Mouse (Mus musculus): ENCODE data around the gene Dennd2d. TPM values are rescaled to one million over a fixed set of nuclear protein-coding genes. Genes with fewer than 3 reads are reported as not detected.

Dennd2d gene
- polyA plus RNA-seq, 1 experiment, result 0.49 TPM

- peak; percentile 11 for DNase-seq (ENCODE audit: low read depth)
- TF ChIP-seq POLR2A (IDR thresholded peaks at IDR 0.05; ENCODE audit: borderline replicate concordance, extremely low read depth, insufficient read depth, insufficient read length, poor library complexity, severe bottlenecking), result no peak
These were observed 1.1 kb downstream of the Dennd2d start for GRCm38 (mm10) chr3:106483297-106483696.

GRCm38 (mm10) chr3:106483796-106484405 is 1.7 kb downstream of the Dennd2d start:
- no peak for DNase-seq (ENCODE audit: low read depth)

GRCm38 (mm10) chr3:106484861-106485260 is 2.7 kb downstream of the Dennd2d start:
- no peak for DNase-seq (ENCODE audit: low read depth)
- TF ChIP-seq CTCF (IDR thresholded peaks at IDR 0.05; ENCODE audit: borderline replicate concordance, extremely low read depth, insufficient read depth, insufficient read length), result no peak
- no peak for TF ChIP-seq POLR2A (IDR thresholded peaks at IDR 0.05; ENCODE audit: borderline replicate concordance, extremely low read depth, insufficient read depth, insufficient read length, poor library complexity, severe bottlenecking)

More at GRCm38 (mm10) chr3:106483796-106484405, 1.7 kb downstream of the Dennd2d start:
- TF ChIP-seq POLR2A (IDR thresholded peaks at IDR 0.05; ENCODE audit: borderline replicate concordance, extremely low read depth, insufficient read depth, insufficient read length, poor library complexity, severe bottlenecking), result no peak
- no peak for TF ChIP-seq CTCF (IDR thresholded peaks at IDR 0.05; ENCODE audit: borderline replicate concordance, extremely low read depth, insufficient read depth, insufficient read length)

- TF ChIP-seq POLR2A (IDR thresholded peaks at IDR 0.05; ENCODE audit: borderline replicate concordance, extremely low read depth, insufficient read depth, insufficient read length, poor library complexity, severe bottlenecking) (no peak), CTCF (IDR thresholded peaks at IDR 0.05; ENCODE audit: borderline replicate concordance, extremely low read depth, insufficient read depth, insufficient read length) (no peak)
- DNase-seq (ENCODE audit: low read depth), result no peak
These were observed 3.6 kb downstream of the Dennd2d start for GRCm38 (mm10) chr3:106485810-106486209.

- TF ChIP-seq POLR2A (IDR thresholded peaks at IDR 0.05; ENCODE audit: borderline replicate concordance, extremely low read depth, insufficient read depth, insufficient read length, poor library complexity, severe bottlenecking), result no peak
- no peak for TF ChIP-seq CTCF (IDR thresholded peaks at IDR 0.05; ENCODE audit: borderline replicate concordance, extremely low read depth, insufficient read depth, insufficient read length)
- DNase-seq (ENCODE audit: low read depth), result no peak
These were observed 5.3 kb downstream of the Dennd2d start for GRCm38 (mm10) chr3:106487551-106487950.

GRCm38 (mm10) chr3:106490239-106490638 is 8.0 kb downstream of the Dennd2d start:
- no peak for DNase-seq (ENCODE audit: low read depth)
- TF ChIP-seq CTCF (IDR thresholded peaks at IDR 0.05; ENCODE audit: borderline replicate concordance, extremely low read depth, insufficient read depth, insufficient read length), result no peak

- TF ChIP-seq POLR2A (IDR thresholded peaks at IDR 0.05; ENCODE audit: borderline replicate concordance, extremely low read depth, insufficient read depth, insufficient read length, poor library complexity, severe bottlenecking) (no peak), CTCF (IDR thresholded peaks at IDR 0.05; ENCODE audit: borderline replicate concordance, extremely low read depth, insufficient read depth, insufficient read length) (no peak)
- no peak for DNase-seq (ENCODE audit: low read depth)
These were observed 10.5 kb downstream of the Dennd2d start for GRCm38 (mm10) chr3:106492723-106493122.

GRCm38 (mm10) chr3:106493202-106493601 is 11.0 kb downstream of the Dennd2d start:
- no peak for TF ChIP-seq POLR2A (IDR thresholded peaks at IDR 0.05; ENCODE audit: borderline replicate concordance, extremely low read depth, insufficient read depth, insufficient read length, poor library complexity, severe bottlenecking)
- TF ChIP-seq CTCF (IDR thresholded peaks at IDR 0.05; ENCODE audit: borderline replicate concordance, extremely low read depth, insufficient read depth, insufficient read length), result no peak
- no peak for DNase-seq (ENCODE audit: low read depth)

- no peak for DNase-seq (ENCODE audit: low read depth)
- TF ChIP-seq CTCF (IDR thresholded peaks at IDR 0.05; ENCODE audit: borderline replicate concordance, extremely low read depth, insufficient read depth, insufficient read length) (no peak), POLR2A (IDR thresholded peaks at IDR 0.05; ENCODE audit: borderline replicate concordance, extremely low read depth, insufficient read depth, insufficient read length, poor library complexity, severe bottlenecking) (no peak)
These were observed 11.7 kb downstream of the Dennd2d start for GRCm38 (mm10) chr3:106493882-106494281.

GRCm38 (mm10) chr3:106494417-106494950 is 12.3 kb downstream of the Dennd2d start:
- no peak for TF ChIP-seq POLR2A (IDR thresholded peaks at IDR 0.05; ENCODE audit: borderline replicate concordance, extremely low read depth, insufficient read depth, insufficient read length, poor library complexity, severe bottlenecking)
- TF ChIP-seq CTCF (IDR thresholded peaks at IDR 0.05; ENCODE audit: borderline replicate concordance, extremely low read depth, insufficient read depth, insufficient read length), result no peak
- DNase-seq (ENCODE audit: low read depth), result no peak

- DNase-seq (ENCODE audit: low read depth), result no peak
These were observed 13.3 kb downstream of the Dennd2d start for GRCm38 (mm10) chr3:106495346-106496044.

More at GRCm38 (mm10) chr3:106495346-106496044, 13.3 kb downstream of the Dennd2d start:
- no peak for TF ChIP-seq CTCF (IDR thresholded peaks at IDR 0.05; ENCODE audit: borderline replicate concordance, extremely low read depth, insufficient read depth, insufficient read length)
- TF ChIP-seq POLR2A (IDR thresholded peaks at IDR 0.05; ENCODE audit: borderline replicate concordance, extremely low read depth, insufficient read depth, insufficient read length, poor library complexity, severe bottlenecking), result no peak
